Mouse (Mus musculus): ENCODE measurements around the gene Lrrc47.

GRCm38 (mm10) chr4:154028066-154028465 lies 16.5 kb downstream of the Lrrc47 start:
- TF ChIP-seq POLR2A (IDR thresholded peaks at IDR 0.05; ENCODE audit: borderline replicate concordance, extremely low read depth, insufficient read depth, insufficient read length, poor library complexity, severe bottlenecking) = no peak
- TF ChIP-seq CTCF (IDR thresholded peaks at IDR 0.05; ENCODE audit: borderline replicate concordance, extremely low read depth, insufficient read depth, insufficient read length) = no peak

All from brain, embryonic 14.5 days (tissue).